Mouse (Mus musculus) heart, embryonic 14.5 days (tissue): ENCODE data around the gene Eif3k. TPM values are rescaled to one million over a fixed set of nuclear protein-coding genes. Genes with fewer than 3 reads are reported as not detected.

Experiments used
- ATAC-seq: fragments of 200-750 bp; cut with Nextera tagmentation; 2 replicates; pipeline ENCODE4 v1.8.0; 2017; ENCODE audit warnings: low read depth, moderate TSS enrichment; ENCODE audit not compliant: insufficient number of reproducible peaks, insufficient read depth, low FRiP score
- H3K27ac ChIP-seq, 2 experiments: fragments of 200-500 bp in 1 of 2; fragments of 300-500 bp in 1 of 2; sonication (generic) in 1 of 2; replicated peaks in 1 of 2; 2 replicates each; pipeline ENCODE4 v1.5.1; 2012 to 2014; ENCODE audit warnings: low read depth in 2 of 2, low read length in 2 of 2, control low read depth in 1 of 2, mild to moderate bottlenecking in 1 of 2, mixed read lengths in 1 of 2; ENCODE audit not compliant: control insufficient read depth in 1 of 2, insufficient read depth in 1 of 2
- H3K27me3 ChIP-seq: fragments of 300-500 bp; sonication (generic); 2 replicates; pipeline ENCODE4 v1.6.1; 2014; ENCODE audit warnings: mild to moderate bottlenecking, low read length, control low read depth; ENCODE audit not compliant: control insufficient read depth, insufficient read depth
- H3K36me3 ChIP-seq: fragments of 300-500 bp; sonication (generic); 2 replicates; pipeline ENCODE4 v1.6.1; 2014; ENCODE audit warnings: mild to moderate bottlenecking, control low read depth, low read length, mixed read lengths; ENCODE audit not compliant: control insufficient read depth, insufficient read depth
- H3K4me1 ChIP-seq, 2 experiments: fragments of 200-500 bp in 1 of 2; fragments of 300-500 bp in 1 of 2; sonication (generic) in 1 of 2; 2 replicates each; pipeline ENCODE4 v1.6.1; 2012 to 2014; ENCODE audit warnings: low read length in 2 of 2, control low read depth in 1 of 2, mixed read lengths in 1 of 2; ENCODE audit not compliant: control insufficient read depth in 2 of 2, insufficient read depth in 2 of 2
- H3K4me2 ChIP-seq: fragments of 300-500 bp; sonication (generic); 2 replicates; pipeline ENCODE4 v1.6.1; 2014; ENCODE audit warnings: mild to moderate bottlenecking, low read length
- H3K4me3 ChIP-seq, 2 experiments: fragments of 200-500 bp in 1 of 2; fragments of 300-500 bp in 1 of 2; sonication (generic) in 1 of 2; 2 replicates each; pipeline ENCODE4 v1.5.1; 2012 to 2014; ENCODE audit warnings: low read length in 2 of 2, mild to moderate bottlenecking in 2 of 2, control low read depth in 1 of 2, low read depth in 1 of 2, moderate library complexity in 1 of 2; ENCODE audit not compliant: control insufficient read depth in 1 of 2, insufficient read depth in 1 of 2
- H3K9ac ChIP-seq: fragments of 300-500 bp; sonication (generic); 2 replicates; pipeline ENCODE4 v1.6.1; 2014; ENCODE audit warnings: mild to moderate bottlenecking, low read length
- H3K9me3 ChIP-seq: fragments of 300-500 bp; sonication (generic); 2 replicates; pipeline ENCODE4 v1.6.1; 2016; ENCODE audit warnings: low read length, control low read depth; ENCODE audit not compliant: control insufficient read depth
- WGBS: fragments of 180-500 bp; shearing (Covaris S2); extraction: QIAGEN DNeasy Blood & Tissue Kit; methylation state at CpG from one replicate; pipeline ENCODE4 v1.1.7; 2014; 5-methylcytosine and 5-hydroxymethylcytosine counted together
- polyA plus RNA-seq: library from polyadenylated mRNA; unstranded; fragments of >200 nt; fragmentation: Nextera tagmentation; extraction: Ambion mirVana; gene quantifications from 2 replicates; pipeline ENCODE4 v1.2.1, GENCODE M21; 2014

Gene Eif3k
- polyA plus RNA-seq = 286 and 319 TPM in 2 replicates

DNA sequence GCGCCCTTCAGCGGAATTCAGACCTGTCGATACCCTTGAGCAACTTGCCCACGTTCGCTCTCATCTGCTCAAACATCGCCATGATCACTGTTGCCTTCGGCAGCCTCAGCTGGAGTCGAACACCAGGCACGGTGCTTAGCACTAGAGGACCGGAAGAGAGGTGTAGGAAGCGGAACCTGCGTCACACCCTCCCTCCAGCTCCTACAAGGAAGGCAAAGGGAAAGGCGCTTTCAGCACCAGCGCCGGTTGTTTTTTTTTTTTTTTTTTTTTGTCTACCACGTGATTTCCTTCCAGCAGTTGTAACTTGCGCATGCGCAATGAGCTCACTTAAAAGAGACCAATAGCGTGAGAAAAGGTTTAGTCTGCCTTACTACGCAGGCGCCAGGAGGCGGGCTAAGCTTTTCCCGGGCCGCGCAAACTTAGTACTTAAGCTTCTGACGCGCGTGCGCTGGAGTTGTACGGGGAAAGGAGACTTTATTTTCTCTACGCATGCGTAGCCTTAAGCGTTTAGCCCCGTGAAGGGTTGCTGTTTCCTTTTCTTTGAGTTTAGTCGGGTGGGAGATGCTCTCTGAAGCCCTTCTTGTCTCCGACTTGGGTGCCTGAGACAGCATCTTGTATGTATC, at the start of gene Eif3k, which contains the start of gene Map4k1:
Gene Eif3k (minus strand): TSS at position 214 of the 623 bp plus-strand sequence.
Gene Map4k1 (plus strand): TSS at position 400 of the 623 bp plus-strand sequence.
- WGBS = under 1% methylated on average over 36 of the region's 36 CpGs
- peak; percentile 94 for ATAC-seq

DNA sequence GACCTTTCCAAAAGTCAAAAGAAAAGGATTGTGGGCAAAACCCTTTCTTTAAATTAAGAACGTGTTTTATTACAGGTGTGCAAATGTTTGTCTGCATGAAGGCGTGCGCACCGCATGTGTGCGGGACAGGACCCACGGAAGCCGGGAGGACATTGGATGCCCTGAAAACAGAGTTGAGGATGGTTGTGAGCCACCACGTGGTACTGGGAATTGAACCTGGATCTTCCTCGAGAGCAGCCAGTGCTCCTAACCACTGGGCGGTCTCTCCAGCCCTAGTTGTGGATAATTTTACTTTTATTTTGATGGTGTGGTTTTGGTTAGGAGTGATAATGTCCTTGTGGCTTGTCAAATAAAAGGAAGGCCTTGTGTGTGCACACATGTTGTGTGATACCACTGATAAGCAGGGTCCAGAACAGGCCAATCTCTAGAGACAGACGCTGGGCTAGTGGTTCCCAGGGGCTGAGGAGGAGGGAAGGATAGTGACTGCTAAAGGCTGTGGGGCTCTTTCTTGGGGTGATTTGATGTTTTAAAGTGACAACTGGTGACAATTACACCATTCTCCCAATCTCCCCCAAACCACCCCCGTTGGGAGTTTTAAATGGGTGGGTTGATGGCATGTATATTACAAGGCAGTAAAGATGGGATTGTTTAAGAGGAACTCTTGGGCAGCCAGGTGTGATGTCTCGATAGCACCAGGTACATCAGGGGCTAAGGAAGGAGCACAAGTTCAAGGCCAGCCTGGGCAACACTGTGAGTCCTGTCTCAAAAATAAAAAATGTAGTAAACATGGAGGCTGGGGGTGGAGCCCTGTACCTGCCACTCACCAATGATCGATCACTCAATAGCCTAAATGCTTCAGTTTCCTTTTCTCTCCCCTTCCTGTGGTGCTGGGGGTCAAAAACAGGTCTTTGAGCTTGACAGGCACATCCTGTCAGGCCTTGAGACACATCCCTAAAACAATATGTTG, 48.3 kb upstream of the Eif3k start:
- H3K4me2 ChIP-seq = no peak overlapping the region
- no peak overlapping the region for H3K9ac ChIP-seq
- no peaks in the 10 kb centered on the region for H3K4me1 ChIP-seq
- no peaks in the 10 kb centered on the region for H3K36me3 ChIP-seq
- H3K9me3 ChIP-seq = no peaks in the 10 kb centered on the region
- no peak overlapping the region for H3K4me3 ChIP-seq
- H3K27ac ChIP-seq = no peak overlapping the region
- no peak for ATAC-seq
- H3K27me3 ChIP-seq = no peaks in the 10 kb centered on the region
- 81% methylated on average over 14 of the region's 14 CpGs for WGBS

More for the DNA sequence above, at the start of gene Eif3k, which contains the start of gene Map4k1:
- Histone ChIP-seq H3K27me3 (no peaks in the 10 kb centered on the region), H3K27ac (peak within 1 kb of the TSS; percentile 76 to 86), H3K9ac (peak within 1 kb of the TSS; percentile 87), H3K36me3 (peaks cover 32% of the 10 kb centered on the region), H3K4me3 (peak within 1 kb of the TSS; percentile 66 to 80), H3K4me2 (peak within 1 kb of the TSS; percentile 93), H3K9me3 (no peaks in the 10 kb centered on the region), H3K4me1 (peaks cover 14% of the 10 kb centered on the region in 2 experiments)

- H3K9me3 ChIP-seq = no peaks in the 10 kb centered on the region
- no peak overlapping the region for H3K4me3 ChIP-seq
- 78% methylated on average over 6 of the region's 6 CpGs for WGBS
- no peak overlapping the region for H3K27ac ChIP-seq
- H3K27me3 ChIP-seq = no peaks in the 10 kb centered on the region
- H3K4me2 ChIP-seq = no peak overlapping the region
- no peaks in the 10 kb centered on the region for H3K36me3 ChIP-seq
- no peak for ATAC-seq
- no peak overlapping the region for H3K9ac ChIP-seq
- H3K4me1 ChIP-seq = no peaks in the 10 kb centered on the region
These were observed 47.1 kb upstream of the Eif3k start for GRCm38 (mm10) chr7:29028761-29029160.

DNA sequence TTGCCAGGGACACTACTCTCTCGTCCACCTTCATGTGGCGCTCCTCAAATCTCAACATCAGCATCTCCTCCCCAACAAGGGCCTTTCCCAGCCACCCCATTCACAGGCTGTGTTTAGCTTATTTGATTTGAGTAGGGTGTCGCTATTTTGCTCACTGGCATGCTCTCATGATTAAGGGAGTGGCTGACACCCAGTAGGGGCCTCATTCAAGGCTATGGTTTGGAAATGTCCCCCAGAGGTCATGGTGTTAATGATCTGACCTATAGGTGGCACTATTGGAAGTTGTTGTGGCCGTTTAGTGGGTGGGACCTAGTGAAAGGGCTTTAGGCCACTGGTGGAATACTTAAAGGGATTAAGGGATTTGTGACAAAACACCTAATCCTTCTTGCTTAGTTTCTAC, 45.1 kb upstream of the Eif3k start:
- H3K27me3 ChIP-seq = no peaks in the 10 kb centered on the region
- WGBS = 70% methylated on average over 4 of the region's 4 CpGs
- no peak overlapping the region for H3K4me3 ChIP-seq
- H3K4me1 ChIP-seq = no peaks in the 10 kb centered on the region
- no peak overlapping the region for H3K27ac ChIP-seq
- no peaks in the 10 kb centered on the region for H3K36me3 ChIP-seq
- no peak overlapping the region for H3K4me2 ChIP-seq
- ATAC-seq = no peak
- H3K9me3 ChIP-seq = no peaks in the 10 kb centered on the region
- no peak overlapping the region for H3K9ac ChIP-seq

GRCm38 (mm10) chr7:29026195-29026594, 44.5 kb upstream of the Eif3k start:
- Histone ChIP-seq H3K27ac (no peak overlapping the region), H3K4me3 (no peak overlapping the region), H3K9me3 (no peaks in the 10 kb centered on the region), H3K4me1 (no peaks in the 10 kb centered on the region), H3K9ac (no peak overlapping the region), H3K36me3 (no peaks in the 10 kb centered on the region), H3K27me3 (peaks cover 2% of the 10 kb centered on the region; the same call in 1 of the 2 replicates), H3K4me2 (no peak overlapping the region)
- WGBS = 82% methylated on average over 5 of the region's 5 CpGs
- no peak for ATAC-seq

GRCm38 (mm10) chr7:29025566-29025965, 43.9 kb upstream of the Eif3k start:
- Histone ChIP-seq H3K27me3 (peaks cover 8% of the 10 kb centered on the region), H3K27ac (no peak overlapping the region)

GRCm38 (mm10) chr7:29023514-29023913, 41.9 kb upstream of the Eif3k start:
- Histone ChIP-seq H3K9ac (no peak overlapping the region), H3K4me1 (peaks cover 0 to 8% of the 10 kb centered on the region in 2 experiments; a peak in 1 of 4 replicates), H3K9me3 (no peaks in the 10 kb centered on the region), H3K4me2 (no peak overlapping the region), H3K36me3 (no peaks in the 10 kb centered on the region), H3K27me3 (peaks cover 29% of the 10 kb centered on the region), H3K27ac (no peak overlapping the region), H3K4me3 (no peak overlapping the region)
- no peak for ATAC-seq
- 81% methylated on average over 8 of the region's 8 CpGs for WGBS

More at GRCm38 (mm10) chr7:29025566-29025965, 43.9 kb upstream of the Eif3k start:
- ATAC-seq = no peak
- H3K4me2 ChIP-seq = no peak overlapping the region
- no peaks in the 10 kb centered on the region for H3K4me1 ChIP-seq
- WGBS = 76% methylated on average over 7 of the region's 7 CpGs
- H3K9me3 ChIP-seq = no peaks in the 10 kb centered on the region
- H3K9ac ChIP-seq = no peak overlapping the region
- H3K4me3 ChIP-seq = no peak overlapping the region
- no peaks in the 10 kb centered on the region for H3K36me3 ChIP-seq
